Mouse (Mus musculus): ENCODE results near the gene Atrx. TPM values are rescaled to one million over a fixed set of nuclear protein-coding genes. Genes with fewer than 3 reads are reported as not detected.
A peak's percentile ranks its signal among the peaks of the same experiment; 100 is the strongest.
"Not testable (repeated sequence)": the region's sequence is repeated elsewhere in the genome, so short reads cannot be mapped to it uniquely, and the experiment has no call there.

The Atrx gene
- polyA plus RNA-seq, 1 experiment from 2014 or later = 193 TPM

- H3K36me3 ChIP-seq = peaks cover 35% of the 10 kb centered on the region
- not testable (repeated sequence) for H3K9me3 ChIP-seq (replicated peaks); H3K27me3 ChIP-seq (ENCODE audit: low read depth, poor library complexity, severe bottlenecking); H3K27ac ChIP-seq; H3K4me3 ChIP-seq; DNase-seq (ENCODE audit: low spot score); H3K4me1 ChIP-seq
- 96% methylated on average over 7 of the region's 7 CpGs for WGBS
Measured at GRCm38 (mm10) chrX:105922986-105923385, 6.2 kb downstream of the Atrx start.

- Histone ChIP-seq H3K27me3 (ENCODE audit: low read depth, poor library complexity, severe bottlenecking) (no peaks in the 10 kb centered on the region), H3K4me3 (no peak overlapping the region), H3K36me3 (peaks cover 34% of the 10 kb centered on the region), H3K27ac (no peak overlapping the region), H3K4me1 (no peaks in the 10 kb centered on the region), H3K9me3 (replicated peaks) (no peaks in the 10 kb centered on the region)
- no peak for DNase-seq (ENCODE audit: low spot score)
- 91% methylated on average over 2 of the region's 2 CpGs for WGBS
Measured at GRCm38 (mm10) chrX:105921421-105921820, 7.8 kb downstream of the Atrx start.

- Histone ChIP-seq H3K9me3 (replicated peaks) (no peaks in the 10 kb centered on the region), H3K4me3 (no peak overlapping the region), H3K36me3 (no peaks in the 10 kb centered on the region), H3K27me3 (ENCODE audit: low read depth, poor library complexity, severe bottlenecking) (peaks cover 20% of the 10 kb centered on the region; the same call in 1 of the 2 replicates), H3K27ac (no peak overlapping the region), H3K4me1 (no peaks in the 10 kb centered on the region)
- 90% methylated on average over 3 of the region's 3 CpGs for WGBS
- DNase-seq (ENCODE audit: low spot score) = no peak
Measured at GRCm38 (mm10) chrX:105911728-105912127, 17.5 kb downstream of the Atrx start.

GRCm38 (mm10) chrX:105901611-105902010, 27.6 kb downstream of the Atrx start:
- H3K4me3 ChIP-seq = no peak overlapping the region
- peaks cover 7% of the 10 kb centered on the region; the same call in 1 of the 2 replicates for H3K27me3 ChIP-seq (ENCODE audit: low read depth, poor library complexity, severe bottlenecking)

GRCm38 (mm10) chrX:105886921-105887320, 42.3 kb downstream of the Atrx start:
- Histone ChIP-seq H3K36me3 (peaks cover 34% of the 10 kb centered on the region), H3K4me1 (no peaks in the 10 kb centered on the region), H3K9me3 (replicated peaks) (no peaks in the 10 kb centered on the region), H3K4me3 (no peak overlapping the region), H3K27ac (no peak overlapping the region), H3K27me3 (ENCODE audit: low read depth, poor library complexity, severe bottlenecking) (peaks cover 6% of the 10 kb centered on the region; the same call in 1 of the 2 replicates)
- 96% methylated on average over 2 of the region's 2 CpGs for WGBS
- DNase-seq (ENCODE audit: low spot score) = no peak

More at GRCm38 (mm10) chrX:105901611-105902010, 27.6 kb downstream of the Atrx start:
- Histone ChIP-seq H3K9me3 (replicated peaks) (no peaks in the 10 kb centered on the region), H3K36me3 (peaks cover 22% of the 10 kb centered on the region), H3K4me1 (no peaks in the 10 kb centered on the region), H3K27ac (no peak overlapping the region)
- 96% methylated on average over 1 of the region's 1 CpGs for WGBS
- DNase-seq (ENCODE audit: low spot score) = no peak

GRCm38 (mm10) chrX:105864367-105864766, 64.8 kb downstream of the Atrx start:
- WGBS = 91% methylated on average over 5 of the region's 5 CpGs
- H3K36me3 ChIP-seq = peaks cover 21% of the 10 kb centered on the region
- DNase-seq (ENCODE audit: low spot score) = peak; percentile 30

GRCm38 (mm10) chrX:105824462-105824861, 104.7 kb downstream of the Atrx start:
- Histone ChIP-seq H3K27ac (no peak overlapping the region), H3K4me3 (no peak overlapping the region), H3K9me3 (replicated peaks) (no peaks in the 10 kb centered on the region), H3K36me3 (peaks cover 69% of the 10 kb centered on the region), H3K4me1 (no peaks in the 10 kb centered on the region), H3K27me3 (ENCODE audit: low read depth, poor library complexity, severe bottlenecking) (peaks cover 69% of the 10 kb centered on the region)
- DNase-seq (ENCODE audit: low spot score) = no peak
- 81% methylated on average over 5 of the region's 5 CpGs for WGBS

More at GRCm38 (mm10) chrX:105864367-105864766, 64.8 kb downstream of the Atrx start:
- peaks cover 18% of the 10 kb centered on the region; the same call in 1 of the 2 replicates for H3K27me3 ChIP-seq (ENCODE audit: low read depth, poor library complexity, severe bottlenecking)
- H3K27ac ChIP-seq = no peak overlapping the region
- no peak overlapping the region for H3K4me3 ChIP-seq
- H3K9me3 ChIP-seq (replicated peaks) = no peaks in the 10 kb centered on the region
- H3K4me1 ChIP-seq = no peaks in the 10 kb centered on the region

- H3K4me3 ChIP-seq = no peak overlapping the region
- no peak for DNase-seq (ENCODE audit: low spot score)
- no peak overlapping the region for H3K27ac ChIP-seq
- H3K9me3 ChIP-seq (replicated peaks) = no peaks in the 10 kb centered on the region
- WGBS = 58% methylated on average over 8 of the region's 8 CpGs
- no peaks in the 10 kb centered on the region for H3K4me1 ChIP-seq
- H3K27me3 ChIP-seq (ENCODE audit: low read depth, poor library complexity, severe bottlenecking) = peaks cover 87% of the 10 kb centered on the region
- H3K36me3 ChIP-seq = peaks cover 16% of the 10 kb centered on the region
Measured at GRCm38 (mm10) chrX:105794806-105795403, 134.3 kb downstream of the Atrx start.

GRCm38 (mm10) chrX:105773281-105773680, 155.9 kb downstream of the Atrx start:
- 86% methylated on average over 5 of the region's 5 CpGs for WGBS
- DNase-seq (ENCODE audit: low spot score) = no peak
- peaks cover 84% of the 10 kb centered on the region for H3K27me3 ChIP-seq (ENCODE audit: low read depth, poor library complexity, severe bottlenecking)
- H3K27ac ChIP-seq = no peak overlapping the region
- no peaks in the 10 kb centered on the region for H3K9me3 ChIP-seq (replicated peaks)
- no peaks in the 10 kb centered on the region for H3K4me1 ChIP-seq
- no peak overlapping the region for H3K4me3 ChIP-seq
- H3K36me3 ChIP-seq = no peaks in the 10 kb centered on the region

GRCm38 (mm10) chrX:105767932-105768331, 161.3 kb downstream of the Atrx start:
- DNase-seq (ENCODE audit: low spot score) = no peak
- Histone ChIP-seq H3K27ac (no peak overlapping the region), H3K9me3 (replicated peaks) (no peaks in the 10 kb centered on the region), H3K4me3 (no peak overlapping the region), H3K4me1 (peaks cover 17% of the 10 kb centered on the region), H3K36me3 (no peaks in the 10 kb centered on the region), H3K27me3 (ENCODE audit: low read depth, poor library complexity, severe bottlenecking) (peaks cover 98% of the 10 kb centered on the region)
- WGBS = 76% methylated on average over 3 of the region's 3 CpGs

GRCm38 (mm10) chrX:105767177-105767764, 161.9 kb downstream of the Atrx start:
- 30% methylated on average over 9 of the region's 9 CpGs for WGBS
- peaks cover 17% of the 10 kb centered on the region for H3K4me1 ChIP-seq

GRCm38 (mm10) chrX:105766013-105766412, 163.2 kb downstream of the Atrx start:
- Histone ChIP-seq H3K27me3 (ENCODE audit: low read depth, poor library complexity, severe bottlenecking) (peaks cover 98% of the 10 kb centered on the region), H3K4me3 (no peak overlapping the region), H3K27ac (no peak overlapping the region), H3K9me3 (replicated peaks) (no peaks in the 10 kb centered on the region), H3K4me1 (peaks cover 17% of the 10 kb centered on the region), H3K36me3 (no peaks in the 10 kb centered on the region)
- 22% methylated on average over 6 of the region's 6 CpGs for whole genome bisulfite sequencing
- no peak for DNase-seq (ENCODE audit: low spot score)

More at GRCm38 (mm10) chrX:105767177-105767764, 161.9 kb downstream of the Atrx start:
- H3K27ac ChIP-seq = no peak overlapping the region
- no peaks in the 10 kb centered on the region for H3K36me3 ChIP-seq
- H3K4me3 ChIP-seq = no peak overlapping the region
- DNase-seq (ENCODE audit: low spot score) = peak; percentile 37
- peaks cover 98% of the 10 kb centered on the region for H3K27me3 ChIP-seq (ENCODE audit: low read depth, poor library complexity, severe bottlenecking)
- no peaks in the 10 kb centered on the region for H3K9me3 ChIP-seq (replicated peaks)

GRCm38 (mm10) chrX:105765005-105765706, 164.0 kb downstream of the Atrx start:
- no peaks in the 10 kb centered on the region for H3K36me3 ChIP-seq
- peak overlapping the region; percentile 42 for H3K4me3 ChIP-seq
- no peak overlapping the region for H3K27ac ChIP-seq
- H3K4me1 ChIP-seq = peaks cover 17% of the 10 kb centered on the region
- DNase-seq (ENCODE audit: low spot score) = peak; percentile 34
- H3K9me3 ChIP-seq (replicated peaks) = no peaks in the 10 kb centered on the region
- H3K27me3 ChIP-seq (ENCODE audit: low read depth, poor library complexity, severe bottlenecking) = peaks cover 98% of the 10 kb centered on the region
- 17% methylated on average over 29 of the region's 36 CpGs for whole genome bisulfite sequencing
